Mouse (Mus musculus) myocyte (in vitro differentiated cells): ENCODE measurements at regions not wholly inside any gene's neighbourhood (a gene's known extent, or its start where the extent isn't known, plus 50 kb on each side); places are given as distances from the start of the nearest gene placed in this dataset.

Experiments used
- CEBPB ChIP-seq: IDR thresholded peaks from 2 replicates; pipeline ENCODE4 v1.6.1; 2011; ENCODE audit warnings: mild to moderate bottlenecking, moderate library complexity; ENCODE audit not compliant: poor library complexity, insufficient read depth, severe bottlenecking
- E2F4 ChIP-seq: IDR thresholded peaks from one replicate; pipeline ENCODE4 v1.6.1; 2011; ENCODE audit warnings: mild to moderate bottlenecking, control low read depth, moderate library complexity; ENCODE audit not compliant: insufficient read depth
- MAX ChIP-seq: IDR thresholded peaks from one replicate; pipeline ENCODE4 v1.6.1; 2011; ENCODE audit warnings: low read depth, mild to moderate bottlenecking, control low read depth
- MYOD1 ChIP-seq, 3 experiments: IDR thresholded peaks; one replicate each; pipeline ENCODE4 v1.6.1; 2011; ENCODE audit warnings: control low read depth in 2 of 3, low read depth in 2 of 3, mild to moderate bottlenecking in 2 of 3, moderate library complexity in 1 of 3; ENCODE audit not compliant: insufficient read length in 2 of 3, control insufficient read depth in 1 of 3
- MYOG ChIP-seq, 3 experiments: IDR thresholded peaks; one replicate each; pipeline ENCODE4 v1.6.1; 2011; ENCODE audit warnings: control low read depth in 2 of 3, low read depth in 2 of 3, mild to moderate bottlenecking in 2 of 3; ENCODE audit not compliant: insufficient read length in 2 of 3, control insufficient read depth in 1 of 3, insufficient read depth in 1 of 3
- POLR2A ChIP-seq: IDR thresholded peaks from one replicate; pipeline ENCODE4 v1.6.1; 2011; ENCODE audit warnings: low read depth, mild to moderate bottlenecking, control low read depth, moderate library complexity; ENCODE audit not compliant: insufficient read length
- POLR2AphosphoS2 ChIP-seq: IDR thresholded peaks from one replicate; pipeline ENCODE4 v1.6.1; 2011; ENCODE audit warnings: low read depth, control low read depth; ENCODE audit not compliant: insufficient read length
- REST ChIP-seq: IDR thresholded peaks from one replicate; pipeline ENCODE4 v1.6.1; 2011; ENCODE audit warnings: mild to moderate bottlenecking, control low read depth, moderate library complexity; ENCODE audit not compliant: insufficient read depth, insufficient read length
- TCF12 ChIP-seq: IDR thresholded peaks from one replicate; pipeline ENCODE4 v1.6.1; 2011; ENCODE audit warnings: mild to moderate bottlenecking, control low read depth; ENCODE audit not compliant: poor library complexity, insufficient read depth, severe bottlenecking
- TCF3 ChIP-seq: IDR thresholded peaks from one replicate; pipeline ENCODE4 v1.6.1; 2011; ENCODE audit warnings: low read depth, control low read depth; ENCODE audit not compliant: insufficient read length
- USF1 ChIP-seq: IDR thresholded peaks from one replicate; pipeline ENCODE4 v1.6.1; 2011; ENCODE audit warnings: low read depth, mild to moderate bottlenecking, control low read depth, moderate library complexity

GRCm38 (mm10) chrX:7467985-7468384, 92.4 kb upstream of the Usp27x start:
- TF ChIP-seq POLR2A = no peak
- TF ChIP-seq USF1 = no peak
- no peak for TF ChIP-seq MYOG (IDR thresholded peaks at IDR 0.05; ENCODE audit: control insufficient read depth in 1 of 3, insufficient read depth in 1 of 3, insufficient read length in 2 of 3, low read depth in 2 of 3)
- no peak for TF ChIP-seq MAX
- TF ChIP-seq MYOD1 (IDR thresholded peaks at IDR 0.05; ENCODE audit: control insufficient read depth in 1 of 3, insufficient read length in 2 of 3, low read depth in 2 of 3) = no peak
- no peak for TF ChIP-seq E2F4
- TF ChIP-seq CEBPB = no peak
- TF ChIP-seq POLR2AphosphoS2 = no peak
- TF ChIP-seq REST = no peak
- no peak for TF ChIP-seq TCF3
- no peak for TF ChIP-seq TCF12
